Mouse (Mus musculus) adrenal gland, postnatal 10 days (tissue): ENCODE data around the gene Proz. TPM values are rescaled to one million over a fixed set of nuclear protein-coding genes. Genes with fewer than 3 reads are reported as not detected.
A peak's percentile ranks its signal among the peaks of the same experiment; 100 is the strongest.
"Not testable (repeated sequence)": the region's sequence is repeated elsewhere in the genome, so short reads cannot be mapped to it uniquely, and the experiment has no call there.

Experiments used
- DNase-seq: peaks from one replicate; pipeline ENCODE4 v3.0.0; 2021; ENCODE audit warnings: mixed read lengths
- long read RNA-seq, 2 experiments: library from polyadenylated mRNA; stranded (forward); transcript quantifications; one replicate each; pipeline ENCODE4 v2.0.0; 2021
- total RNA-seq, 2 experiments: library from RNA; stranded (reverse); gene quantifications; 2 replicates each; pipeline ENCODE4 v1.2.3; 2021

Proz gene
- total RNA-seq, result 10 to 100 TPM; 19.2 to 41.7 TPM
- long read RNA-seq, experiment 1, transcript Proz-201 (8 exons, 3,361 nt), result major isoform, 16 of 31 reads
- long read RNA-seq, experiment 1, partial matches to known transcripts, result 3 of 31 reads
- long read RNA-seq, experiment 1, other reads (novel, unspliced or antisense), result 12 of 31 reads
- long read RNA-seq, experiment 2, partial matches to known transcripts, result 0 of 3 reads
- long read RNA-seq, experiment 2, other reads (novel, unspliced or antisense), result 0 of 3 reads

GRCm38 (mm10) chr8:13060441-13061150 is at the start of gene Proz:
TSS of gene Proz (plus strand) at chr8:13060914.
- no peak for DNase-seq

GRCm38 (mm10) chr8:13019560-13019959 is 41.2 kb upstream of the Proz start:
- no peak for DNase-seq

DNA sequence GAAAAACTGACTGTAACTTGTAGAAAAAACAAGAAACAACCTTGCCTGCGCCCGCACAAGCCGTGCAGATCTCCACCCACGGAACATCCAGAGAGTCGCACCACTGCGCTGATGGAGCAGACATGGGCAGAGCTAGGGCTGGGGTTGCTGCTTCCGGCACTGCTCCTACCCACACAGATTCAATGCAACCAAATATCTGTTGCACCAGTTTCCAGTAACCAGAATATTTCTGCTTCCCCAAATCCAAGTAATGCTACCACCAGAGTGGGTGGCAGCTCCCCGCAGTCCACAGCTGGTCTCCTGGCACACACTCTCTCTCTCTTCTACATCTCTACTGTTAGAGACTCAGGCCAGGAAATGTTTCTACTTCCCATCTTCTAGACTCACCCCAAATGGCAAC is 38.9 kb upstream of the Proz start:
- DNase-seq, result no peak

DNA sequence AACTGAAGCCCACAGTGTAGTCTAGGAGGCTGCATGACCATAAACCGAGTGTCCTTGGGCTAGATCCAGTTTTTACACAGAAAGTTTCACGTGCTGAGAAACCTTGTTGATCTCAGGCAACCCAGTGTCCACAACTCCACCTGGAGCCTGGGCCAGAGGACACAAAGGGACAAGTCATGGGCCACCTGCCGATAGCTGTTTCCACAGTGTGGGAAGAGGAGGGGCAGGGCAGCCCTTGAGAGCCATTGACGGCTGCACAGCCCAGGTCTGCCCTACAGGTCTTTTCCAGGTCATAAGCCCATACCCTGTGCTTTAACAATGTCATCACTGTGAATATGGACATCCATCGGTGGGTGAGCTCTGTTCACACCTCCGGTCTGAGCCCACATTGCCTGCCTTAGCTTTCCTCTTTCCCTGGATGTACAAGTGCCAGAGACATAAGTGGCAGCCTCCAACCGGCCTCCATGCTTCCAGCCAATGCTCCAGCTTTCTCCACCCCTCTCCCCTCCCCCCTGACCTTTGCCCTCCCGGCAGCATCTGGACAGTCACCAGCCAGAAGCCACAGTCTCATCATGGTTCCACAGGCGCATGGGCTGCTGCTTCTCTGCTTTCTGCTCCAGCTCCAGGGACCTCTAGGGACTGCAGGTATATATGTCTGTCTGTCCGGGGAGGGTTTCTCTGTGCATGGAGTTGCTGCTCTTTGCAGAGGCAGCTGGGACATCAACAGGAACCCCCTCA is 35.1 kb upstream of the Proz start, which contains the start of gene F7:
Gene F7 (plus strand): TSS at position 548 of the 738 bp plus-strand sequence.
- peak; percentile 38 for DNase-seq

DNA sequence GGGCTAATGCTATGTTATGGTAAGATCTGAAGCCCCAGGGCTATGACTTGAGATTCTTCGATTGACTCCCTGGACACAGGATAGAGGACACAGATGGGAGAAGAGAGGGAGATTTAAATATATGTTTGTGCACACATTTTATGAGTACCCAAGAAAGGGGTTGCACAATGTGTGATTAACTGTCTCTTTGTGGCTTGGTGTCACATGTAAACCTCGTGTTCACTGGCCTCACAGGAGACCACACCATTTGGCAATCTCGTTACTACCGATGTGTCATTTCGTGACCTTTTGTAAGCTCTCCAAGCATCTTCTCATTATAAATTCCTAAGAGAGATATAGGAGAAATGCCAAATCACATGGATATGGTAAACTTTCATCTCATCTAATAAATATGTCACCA is 33.1 kb upstream of the Proz start:
- DNase-seq, result no peak

GRCm38 (mm10) chr8:13028482-13028881 is 32.2 kb upstream of the Proz start:
- DNase-seq, result no peak

- no peak for DNase-seq
Observed at GRCm38 (mm10) chr8:13036346-13036812, 24.3 kb upstream of the Proz start.

GRCm38 (mm10) chr8:13037015-13037414 is 23.7 kb upstream of the Proz start, which contains the start of gene F10:
TSS of gene F10 (plus strand) at chr8:13037308.
- DNase-seq, result no peak

DNA sequence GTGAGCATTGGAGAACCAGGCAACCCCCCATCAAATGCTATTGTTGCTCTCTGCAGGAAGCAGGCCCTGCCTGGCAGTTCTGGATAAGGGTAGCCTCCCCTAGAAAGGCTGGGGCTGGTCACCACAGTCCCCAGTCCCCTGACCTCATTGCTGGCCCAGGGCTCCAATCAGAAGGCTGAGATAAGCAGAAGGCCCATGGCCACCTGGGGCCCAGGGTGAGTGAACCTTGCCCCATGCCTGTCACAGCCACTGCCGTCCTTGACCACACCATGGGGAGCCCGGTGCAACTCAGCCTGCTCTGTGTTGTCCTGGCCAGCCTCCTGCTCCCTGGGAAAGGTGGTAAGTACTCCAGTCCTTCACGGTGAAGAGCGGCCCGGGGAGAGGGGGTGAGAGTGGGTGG is 23.1 kb upstream of the Proz start:
- DNase-seq, result peak; percentile 40

GRCm38 (mm10) chr8:13039054-13039453 is 21.7 kb upstream of the Proz start:
- DNase-seq, result no peak

DNA sequence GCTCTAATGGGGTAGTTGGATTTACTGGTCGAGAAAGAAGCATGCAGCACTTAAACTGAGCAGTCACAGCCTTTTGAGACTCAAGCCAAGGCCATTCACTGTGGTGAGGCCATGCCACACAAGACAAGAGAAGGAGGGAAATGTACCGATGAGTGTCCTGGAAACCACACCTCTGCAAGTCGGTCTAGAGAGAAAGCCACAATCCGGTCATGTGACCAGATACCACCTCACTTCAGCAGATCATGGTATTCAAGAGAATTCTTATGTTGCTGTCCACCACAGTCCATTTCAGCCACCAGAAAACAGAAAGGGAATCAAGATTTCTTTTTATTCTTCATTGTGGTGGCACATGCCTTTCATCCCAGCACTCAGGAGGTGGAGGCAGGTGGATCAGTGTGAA is 19.3 kb upstream of the Proz start:
- DNase-seq, result no peak

DNA sequence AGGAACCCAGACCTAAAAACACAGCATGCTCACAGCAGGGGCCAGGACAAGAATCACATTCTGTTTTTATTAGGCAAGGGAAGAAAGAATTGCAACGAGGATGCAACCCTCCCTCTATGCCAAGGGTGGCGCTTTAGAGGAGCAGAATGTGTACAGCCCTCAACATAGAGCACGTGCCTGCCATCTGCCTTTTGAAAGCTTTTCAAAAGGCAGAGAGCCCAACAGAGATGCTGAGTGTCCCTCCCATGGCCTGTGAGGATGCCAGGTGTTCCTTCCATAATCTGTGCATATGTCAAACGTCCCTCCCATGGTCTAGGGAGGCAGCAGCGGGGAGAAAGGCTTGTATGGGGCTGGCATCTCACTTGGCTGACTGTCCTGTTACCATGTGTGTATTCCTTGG is 13.1 kb upstream of the Proz start:
- no peak for DNase-seq

- DNase-seq, result no peak
Observed at GRCm38 (mm10) chr8:13050550-13050949, 10.2 kb upstream of the Proz start.

- no peak for DNase-seq
Observed at GRCm38 (mm10) chr8:13057351-13057750, 3.4 kb upstream of the Proz start.

DNA sequence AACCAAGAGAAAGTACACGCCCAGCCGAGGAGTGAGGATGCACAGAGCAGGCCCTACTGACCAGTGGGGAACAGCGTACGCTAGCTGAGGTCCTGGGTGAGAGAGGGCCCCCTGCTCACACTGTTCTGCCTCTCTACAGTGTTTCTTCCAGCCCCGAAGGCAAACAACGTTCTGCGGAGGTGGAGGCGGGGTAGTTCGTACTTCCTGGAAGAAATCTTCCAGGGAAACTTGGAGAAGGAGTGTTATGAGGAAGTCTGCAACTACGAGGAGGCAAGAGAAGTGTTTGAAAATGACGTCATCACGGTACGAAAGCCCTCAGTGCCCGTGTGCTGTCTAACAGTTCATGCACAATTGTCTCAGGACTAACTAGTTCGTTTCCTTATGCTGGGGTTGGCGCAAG is 2.4 kb downstream of the Proz start:
- no peak for DNase-seq

DNA sequence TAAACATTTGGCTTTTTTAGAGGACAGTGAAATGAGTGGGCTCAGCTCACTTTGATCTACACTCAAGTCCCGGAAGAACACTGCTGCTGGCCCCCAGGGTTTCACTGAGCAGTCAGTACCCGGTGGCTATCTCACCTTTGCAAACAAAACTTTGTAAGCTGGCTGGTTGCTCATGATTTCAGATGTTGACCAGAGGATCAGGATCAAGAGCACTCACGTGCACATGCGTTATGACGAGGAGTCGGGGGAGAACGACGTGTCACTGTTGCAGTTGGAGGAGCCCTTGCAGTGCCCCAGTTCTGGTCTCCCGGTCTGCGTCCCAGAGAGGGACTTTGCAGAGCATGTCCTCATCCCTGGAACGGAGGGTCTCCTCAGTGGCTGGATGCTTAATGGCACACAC is 12.5 kb downstream of the Proz start:
- DNase-seq, result no peak

GRCm38 (mm10) chr8:13075044-13075443 is 14.3 kb downstream of the Proz start:
- no peak for DNase-seq

GRCm38 (mm10) chr8:13075579-13075978 is 14.9 kb downstream of the Proz start:
- DNase-seq, result not testable (repeated sequence)

- no peak for DNase-seq
Observed at GRCm38 (mm10) chr8:13077542-13077941, 16.8 kb downstream of the Proz start.

GRCm38 (mm10) chr8:13104691-13105086 is 44.0 kb downstream of the Proz start:
- peak; percentile 96 for DNase-seq

- peak; percentile 97 for DNase-seq
Observed at GRCm38 (mm10) chr8:13105087-13105881, 44.6 kb downstream of the Proz start, which contains the start of the genes Pcid2 and Cul4a. TSS of gene Pcid2 (minus strand) at chr8:13105459. TSS of gene Cul4a (plus strand) at chr8:13105621.
